Mouse (Mus musculus) megakaryocyte, embryonic 14.5 days (primary cell): Measurements from ENCODE around the gene Nfatc4.

Source experiments
- FLI1 ChIP-seq: IDR thresholded peaks from 2 replicates; pipeline ENCODE4 v1.6.1; 2012; ENCODE audit warnings: low read length, inconsistent platforms, mixed read lengths
- GATA1 ChIP-seq: IDR thresholded peaks from 3 replicates; pipeline ENCODE4 v1.6.1; 2012; ENCODE audit warnings: mixed read lengths, low read length, inconsistent platforms, borderline replicate concordance

DNA sequence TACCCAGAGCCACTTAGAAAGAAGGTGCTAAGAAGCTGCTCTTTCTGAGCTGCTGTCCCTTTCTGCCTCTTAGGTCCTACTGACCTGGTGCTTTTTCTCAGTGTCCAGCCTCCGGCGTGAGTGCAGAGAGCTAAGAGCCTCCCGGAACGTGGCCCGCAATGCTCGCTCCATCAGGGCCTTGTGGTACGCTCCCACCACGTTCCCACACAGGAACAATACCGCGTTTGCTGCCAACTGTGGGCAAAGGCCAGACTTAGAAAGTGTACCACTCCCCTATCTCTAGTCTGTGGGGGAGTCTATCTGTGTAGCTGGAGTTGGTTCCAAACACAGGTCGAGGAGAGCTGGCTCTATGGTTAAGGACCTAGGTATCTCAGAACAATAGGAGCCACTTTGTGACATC is 42.2 kb upstream of the Nfatc4 start:
- TF ChIP-seq GATA1 (no peak), FLI1 (no peak)
